In genomic region chr17:34980655-34981054, GRCm38 (mm10) we compare ENCODE assay signal across 8 mouse cellular contexts. TPM values are rescaled to one million over a fixed set of nuclear protein-coding genes. Genes with fewer than 3 reads are reported as not detected.
DNase-seq lines count a peak whose midpoint lies in the region; ATAC-seq and TF ChIP-seq lines count a peak whose summit lies in the region.

No protein-coding gene starts in this region.

- no peaks in the 10 kb centered on the region for H3K9me3 ChIP-seq in forebrain, embryonic 14.5 days (replicated peaks; ENCODE audit: control insufficient read depth, low read length)

- WGBS in forebrain, embryonic 14.5 days: 23% methylated on average over 2 of the region's 2 CpGs
- 5% methylated on average over 2 of the region's 2 CpGs for WGBS in kidney, adult 2 months

- no peak for TF ChIP-seq POLR2A in kidney, adult 2 months (IDR thresholded peaks at IDR 0.05; ENCODE audit: low read depth, low read length)

- DNase-seq in gastrocnemius, adult 18-20 months (ENCODE audit: low spot score): peak; percentile 60
- no peak for DNase-seq in gastrocnemius, postnatal 36 days
- DNase-seq in MN1 (ENCODE audit: low spot score): peak; percentile 75
- peak; percentile 73 for DNase-seq in forebrain, embryonic 14.5 days (ENCODE audit: low spot score)
- DNase-seq in kidney, adult 2 months: peak; percentile 86
- DNase-seq in lung, postnatal 14 days: peak; percentile 39
- DNase-seq in thymus, postnatal 25 days: peak; percentile 43
- DNase-seq in left cerebral cortex, adult 8-10 months (ENCODE audit: low spot score in 2 of 2): no peak

- H3K27ac ChIP-seq in forebrain, embryonic 14.5 days (ENCODE audit: low read depth, low read length): no peak overlapping the region
- H3K27ac ChIP-seq in kidney, adult 2 months (ENCODE audit: insufficient read depth, low read depth, low read length): peak overlapping the region; percentile 65

- TF ChIP-seq CTCF in kidney, adult 2 months (conservative IDR thresholded peaks at IDR 0.05; ENCODE audit: insufficient read depth, insufficient read length, low read depth, low read length): peak; percentile 40

- intact Hi-C loops in gastrocnemius, postnatal 36 days (cut with DNase I): loop anchor here (2.0 to 10.0 kb wide), 2 partner anchors 28 to 46 kb away; partner anchors contain the start of gene Neu1

- peak overlapping the region; percentile 75 for H3K4me3 ChIP-seq in forebrain, embryonic 14.5 days (ENCODE audit: low read depth, low read length)
- peak overlapping the region; percentile 34; the same call in 1 of the 2 replicates for H3K4me3 ChIP-seq in kidney, adult 2 months (ENCODE audit: insufficient read depth, low read depth, low read length)

- peak overlapping the region; percentile 67 for H3K4me2 ChIP-seq in forebrain, embryonic 14.5 days (ENCODE audit: low read length)

- H3K9ac ChIP-seq in forebrain, embryonic 14.5 days (ENCODE audit: low read length): peak overlapping the region; percentile 90

- H3K27me3 ChIP-seq in forebrain, embryonic 14.5 days (replicated peaks; ENCODE audit: control insufficient read depth, insufficient read depth, low read length): no peaks in the 10 kb centered on the region
- H3K27me3 ChIP-seq in kidney, adult 2 months (replicated peaks; ENCODE audit: control insufficient read depth, insufficient read depth, low read length): no peaks in the 10 kb centered on the region

- ATAC-seq in forebrain, embryonic 14.5 days: no peak

- H3K4me1 ChIP-seq in forebrain, embryonic 14.5 days (ENCODE audit: control insufficient read depth, insufficient read depth, low read length): peaks cover 12% of the 10 kb centered on the region
- peaks cover 20% of the 10 kb centered on the region; the same call in 1 of the 2 replicates for H3K4me1 ChIP-seq in kidney, adult 2 months (ENCODE audit: control insufficient read depth, insufficient read depth, low read length)

- peaks cover 8% of the 10 kb centered on the region for H3K36me3 ChIP-seq in forebrain, embryonic 14.5 days (ENCODE audit: control insufficient read depth, insufficient read depth, low read length)
- no peaks in the 10 kb centered on the region for H3K36me3 ChIP-seq in kidney, adult 2 months (ENCODE audit: control insufficient read depth, insufficient read depth, low read length)

RNA-seq across cellular contexts. Expression of gene Lsm2, which starts 1.0 kb away (rescaled TPM):
- total RNA-seq in gastrocnemius, adult 18-20 months (2021): 10 to 100 TPM; 14.0 to 17.1 TPM
- 10 to 100 TPM; 13.1 to 15.3 TPM for total RNA-seq in gastrocnemius, postnatal 36 days (2021)
- polyA plus RNA-seq in forebrain, embryonic 14.5 days (2014; fragmentation: Nextera tagmentation; extraction: Ambion mirVana): 131 and 148 TPM in 2 replicates
- 70.2 and 88.2 TPM in 2 replicates for polyA plus RNA-seq in kidney, adult 2 months (2012; rRNA removed)
- 10 to 100 TPM; 14.1 to 22.5 (median 17.3) TPM for total RNA-seq in left cerebral cortex, adult 8-10 months (2022)

RNA-seq across cellular contexts. Expression of gene Hspa1l, which starts 8.2 kb away (rescaled TPM):
- total RNA-seq in gastrocnemius, adult 18-20 months (2021): 10 to 100 TPM; 31.8 to 33.6 TPM
- total RNA-seq in gastrocnemius, postnatal 36 days (2021): 10 to 100 TPM; 18.6 to 23.2 TPM
- 1.3 and 1.4 TPM in 2 replicates for polyA plus RNA-seq in forebrain, embryonic 14.5 days (2014; fragmentation: Nextera tagmentation; extraction: Ambion mirVana)
- polyA plus RNA-seq in kidney, adult 2 months (2012; rRNA removed): 0.33 and 0.58 TPM in 2 replicates
- total RNA-seq in left cerebral cortex, adult 8-10 months (2022): under 1 TPM; 0.24 to 0.72 (median 0.58) TPM

RNA-seq across cellular contexts. Expression of gene Hspa1a, which starts 8.7 kb away (rescaled TPM):
- 10 to 100 TPM; 16.6 to 99.8 TPM for total RNA-seq in gastrocnemius, adult 18-20 months (2021)
- total RNA-seq in gastrocnemius, postnatal 36 days (2021): 10 to 100 TPM in 1 of 2 experiments, 1 to 10 TPM in 1; 8.8 to 10.1 TPM
- 1.4 and 3.7 TPM in 2 replicates for polyA plus RNA-seq in forebrain, embryonic 14.5 days (2014; fragmentation: Nextera tagmentation; extraction: Ambion mirVana)
- polyA plus RNA-seq in kidney, adult 2 months (2012; rRNA removed): 23.4 and 31.5 TPM in 2 replicates
- total RNA-seq in left cerebral cortex, adult 8-10 months (2022): 10 to 100 TPM; 11.9 to 17.5 (median 13.7) TPM

RNA-seq across cellular contexts. Expression of gene Gm20481, which starts 10.9 kb away (rescaled TPM):
- total RNA-seq in gastrocnemius, adult 18-20 months (2021): not detected
- total RNA-seq in gastrocnemius, postnatal 36 days (2021): not detected
- not detected in 2 replicates for polyA plus RNA-seq in forebrain, embryonic 14.5 days (2014; fragmentation: Nextera tagmentation; extraction: Ambion mirVana)
- not detected in 2 replicates for polyA plus RNA-seq in kidney, adult 2 months (2012; rRNA removed)
- total RNA-seq in left cerebral cortex, adult 8-10 months (2022): not detected

RNA-seq across cellular contexts. Expression of gene Vars, which starts 20.1 kb away (rescaled TPM):
- total RNA-seq in gastrocnemius, adult 18-20 months (2021): 10 to 100 TPM; 38.2 TPM
- total RNA-seq in gastrocnemius, postnatal 36 days (2021): 10 to 100 TPM; 29.3 to 31.8 TPM
- polyA plus RNA-seq in forebrain, embryonic 14.5 days (2014; fragmentation: Nextera tagmentation; extraction: Ambion mirVana): 42.4 and 53.9 TPM in 2 replicates
- 52.5 and 64.5 TPM in 2 replicates for polyA plus RNA-seq in kidney, adult 2 months (2012; rRNA removed)
- 10 to 100 TPM; 43.5 to 53.0 (median 48.2) TPM for total RNA-seq in left cerebral cortex, adult 8-10 months (2022)

Comparison
In these comparisons a context has a peak if more than half of its experiments do, and no peak if none do; other contexts are left out.
1. DNase-seq: peak in gastrocnemius, adult 18-20 months (single experiment), MN1 (single experiment), forebrain, embryonic 14.5 days (single experiment), kidney, adult 2 months (single experiment), lung, postnatal 14 days (single experiment) and thymus, postnatal 25 days (single experiment); none in gastrocnemius, postnatal 36 days (0 of 2) and left cerebral cortex, adult 8-10 months (0 of 2).
2. RNA of gene Hspa1l, which starts 8.2 kb away (total RNA-seq): 31.8 to 33.6 TPM in gastrocnemius, adult 18-20 months and 18.6 to 23.2 TPM in gastrocnemius, postnatal 36 days; 0.24 to 0.72 TPM in left cerebral cortex, adult 8-10 months; every median in the first group is over 10 times any median in the second.